Mouse (Mus musculus) brown adipose tissue, adult 24 weeks (tissue): ENCODE data around the gene Gm11639. TPM values are rescaled to one million over a fixed set of nuclear protein-coding genes. Genes with fewer than 3 reads are reported as not detected.
"Not testable (repeated sequence)": the region's sequence is repeated elsewhere in the genome, so short reads cannot be mapped to it uniquely, and the experiment has no call there.

Experiments
- H3K27ac ChIP-seq: fragments of 200-500 bp; replicated peaks from 2 replicates; pipeline ENCODE4 v1.5.1; 2012; ENCODE audit warnings: low read depth, mild to moderate bottlenecking, low read length
- H3K4me1 ChIP-seq: fragments of 200-500 bp; 2 replicates; pipeline ENCODE4 v1.6.1; 2012; ENCODE audit warnings: low read length, mixed read lengths; ENCODE audit not compliant: control insufficient read depth, insufficient read depth, insufficient read length
- H3K4me3 ChIP-seq: fragments of 200-500 bp; 2 replicates; pipeline ENCODE4 v1.5.1; 2012; ENCODE audit warnings: low read depth, mild to moderate bottlenecking, low read length, moderate library complexity; ENCODE audit not compliant: insufficient read depth
- polyA plus RNA-seq: library from polyadenylated mRNA; stranded (reverse); fragments of >200 nt; gene quantifications from 2 replicates; pipeline ENCODE4 v1.2.4, GENCODE M21; 2012; ENCODE audit not compliant: missing spikeins, insufficient read depth, insufficient read length

Gm11639 gene
- polyA plus RNA-seq, 1 experiment = not detected

DNA sequence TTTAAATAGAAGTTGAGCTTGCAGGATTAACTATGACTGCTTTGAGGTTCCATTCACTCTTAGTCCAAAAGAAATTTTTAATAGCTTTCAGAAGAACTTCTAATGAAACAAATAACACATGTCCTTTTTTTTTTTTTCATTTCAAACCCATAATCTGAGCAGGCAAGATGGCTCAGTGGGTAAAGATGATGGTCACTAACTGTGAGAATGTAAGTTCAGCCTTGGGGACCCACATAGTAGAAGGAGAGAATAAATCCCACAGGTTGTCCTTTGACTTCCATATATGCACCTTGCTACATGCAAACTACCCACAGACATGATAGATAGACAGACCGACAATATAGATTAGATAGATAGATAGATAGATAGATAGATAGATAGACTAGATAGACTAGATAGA, 282.4 kb downstream of the Gm11639 start:
- H3K27ac ChIP-seq = no peak overlapping the region
- H3K4me1 ChIP-seq = no peaks in the 10 kb centered on the region
- no peak overlapping the region for H3K4me3 ChIP-seq

DNA sequence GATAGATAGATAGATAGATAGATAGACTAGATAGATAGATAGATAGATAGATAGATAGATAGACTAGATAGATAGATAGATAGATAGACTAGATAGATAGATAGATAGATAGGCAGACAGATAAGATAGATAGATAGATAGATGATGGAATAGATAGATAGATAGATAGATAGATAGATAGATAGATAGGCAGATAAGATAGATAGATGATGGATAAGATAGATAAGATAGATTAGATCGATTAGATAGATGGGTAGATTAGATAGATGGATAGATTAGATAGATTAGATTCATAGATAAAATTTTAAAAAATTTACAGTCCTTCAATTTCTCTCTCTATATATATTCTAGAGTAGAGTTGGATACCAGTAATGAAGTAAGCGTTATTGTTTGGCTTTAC, 282.9 kb downstream of the Gm11639 start:
- H3K4me3 ChIP-seq = no peak overlapping the region
- H3K27ac ChIP-seq = no peak overlapping the region
- no peaks in the 10 kb centered on the region for H3K4me1 ChIP-seq

DNA sequence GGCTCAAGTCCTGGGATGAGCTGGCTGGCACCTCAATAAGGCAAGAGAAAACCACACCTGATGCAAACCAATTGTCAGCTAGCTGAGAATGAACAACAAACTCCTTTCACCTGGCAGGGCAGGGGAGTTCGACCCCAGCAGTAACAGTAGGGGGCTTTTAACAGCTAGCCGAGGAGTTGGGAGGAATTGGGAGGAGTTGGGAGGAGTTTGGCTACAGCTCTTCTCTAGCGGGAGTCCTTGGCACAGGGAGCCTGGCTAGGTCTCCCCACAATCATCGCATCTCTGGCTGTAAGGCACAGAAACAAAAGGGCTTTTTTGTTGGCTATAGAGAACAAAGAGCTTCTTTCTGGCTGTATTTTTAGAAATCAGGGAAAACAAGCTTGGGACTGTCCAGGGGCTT, 285.8 kb downstream of the Gm11639 start:
- no peak overlapping the region for H3K4me3 ChIP-seq
- H3K4me1 ChIP-seq = no peaks in the 10 kb centered on the region
- H3K27ac ChIP-seq = no peak overlapping the region

DNA sequence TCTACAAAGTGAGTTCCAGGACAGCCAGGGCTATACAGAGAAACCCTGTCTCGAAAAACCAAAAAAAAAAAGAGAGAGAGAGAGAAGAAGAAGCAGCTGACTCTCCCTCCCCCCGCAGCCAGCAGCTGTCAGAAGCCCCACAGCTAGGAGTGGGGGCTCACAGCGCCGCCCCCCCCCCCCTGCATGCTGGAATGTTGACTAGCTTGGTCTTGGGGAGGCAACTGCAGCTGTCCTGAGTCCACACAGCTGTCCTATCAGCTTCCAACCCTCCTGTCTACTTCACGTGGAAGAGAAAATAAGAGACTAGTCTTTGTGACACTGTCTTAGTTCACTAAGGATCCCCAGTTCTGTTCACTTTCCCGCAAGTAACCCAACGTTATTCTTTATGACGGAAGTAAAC, 287.0 kb downstream of the Gm11639 start:
- no peak overlapping the region for H3K27ac ChIP-seq
- no peaks in the 10 kb centered on the region for H3K4me1 ChIP-seq
- no peak overlapping the region for H3K4me3 ChIP-seq

DNA sequence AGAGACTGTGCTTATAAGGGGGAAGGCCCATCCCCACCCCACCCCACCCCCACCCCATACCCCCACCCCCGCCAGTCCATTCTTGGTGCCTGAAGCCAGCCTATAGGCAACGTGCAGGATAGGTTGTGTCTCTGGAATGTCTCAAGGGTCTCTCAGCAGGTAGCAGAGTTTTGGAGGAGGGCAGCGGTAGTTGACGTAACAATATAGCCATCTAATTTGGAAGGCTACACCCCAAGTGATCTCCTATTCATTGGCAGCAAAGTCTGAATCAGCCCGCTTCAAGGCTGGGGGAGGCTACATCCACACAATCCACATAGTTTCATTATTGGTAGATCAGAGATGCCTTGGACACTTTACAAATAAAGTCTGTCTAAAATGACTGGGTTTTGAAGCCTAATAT, 292.5 kb downstream of the Gm11639 start:
- no peak overlapping the region for H3K4me3 ChIP-seq
- H3K4me1 ChIP-seq = no peaks in the 10 kb centered on the region
- H3K27ac ChIP-seq = no peak overlapping the region

DNA sequence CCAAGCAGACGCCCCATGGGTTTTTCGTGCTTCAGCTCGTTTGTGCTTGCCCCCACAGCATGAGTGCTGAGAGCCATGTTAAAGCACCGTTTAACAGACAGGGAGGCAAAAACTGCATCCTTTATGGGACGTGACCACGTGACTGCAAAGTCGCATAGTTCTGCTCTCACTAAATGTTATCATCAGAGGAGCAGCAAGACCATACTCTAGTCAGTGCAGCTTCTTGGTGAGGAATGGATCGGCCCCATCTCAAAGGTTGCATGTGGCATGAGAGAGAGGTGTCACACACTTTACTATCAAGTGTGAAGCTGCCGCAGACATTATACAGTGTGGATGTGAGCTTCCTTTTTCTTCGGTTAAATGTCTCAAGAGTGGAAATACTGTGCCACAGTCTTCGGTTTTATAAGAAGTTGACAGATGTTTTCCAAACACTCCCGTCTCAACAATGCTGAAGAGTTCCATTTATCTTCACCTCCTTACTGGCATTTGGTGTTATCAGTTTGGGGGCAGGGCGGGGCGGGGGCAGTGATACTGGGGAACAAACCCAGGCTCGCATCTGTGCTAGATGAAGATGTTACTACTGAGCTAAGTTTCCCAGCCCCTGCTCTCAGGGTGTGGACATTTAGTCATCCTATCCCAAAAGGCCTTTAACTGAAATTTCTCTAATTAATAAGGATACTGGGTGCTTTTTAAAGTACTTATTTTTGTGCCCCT, 296.0 kb downstream of the Gm11639 start:
- no peak overlapping the region for H3K4me3 ChIP-seq
- H3K27ac ChIP-seq = no peak overlapping the region
- H3K4me1 ChIP-seq = no peaks in the 10 kb centered on the region

DNA sequence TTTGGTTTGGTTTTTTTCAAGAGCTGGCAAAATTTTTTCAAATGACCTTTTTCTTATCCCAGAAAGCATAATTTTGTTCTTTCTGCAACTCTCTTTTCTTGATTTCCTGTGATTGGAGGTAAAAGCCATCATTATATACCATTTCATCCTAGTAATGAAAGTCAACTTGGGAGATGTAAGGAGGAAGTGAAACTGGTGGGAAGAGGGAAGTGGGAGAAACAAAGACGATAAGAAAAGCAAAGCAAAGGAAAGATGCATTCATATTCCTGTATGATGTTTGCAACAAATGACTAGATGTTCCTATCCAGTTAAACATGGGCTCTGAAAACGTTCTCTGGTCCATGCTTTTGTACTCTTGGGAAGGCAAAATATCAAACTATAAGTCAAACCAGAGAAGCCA, 323.7 kb downstream of the Gm11639 start:
- Histone ChIP-seq H3K4me3 (no peak overlapping the region), H3K4me1 (no peaks in the 10 kb centered on the region), H3K27ac (no peak overlapping the region)

DNA sequence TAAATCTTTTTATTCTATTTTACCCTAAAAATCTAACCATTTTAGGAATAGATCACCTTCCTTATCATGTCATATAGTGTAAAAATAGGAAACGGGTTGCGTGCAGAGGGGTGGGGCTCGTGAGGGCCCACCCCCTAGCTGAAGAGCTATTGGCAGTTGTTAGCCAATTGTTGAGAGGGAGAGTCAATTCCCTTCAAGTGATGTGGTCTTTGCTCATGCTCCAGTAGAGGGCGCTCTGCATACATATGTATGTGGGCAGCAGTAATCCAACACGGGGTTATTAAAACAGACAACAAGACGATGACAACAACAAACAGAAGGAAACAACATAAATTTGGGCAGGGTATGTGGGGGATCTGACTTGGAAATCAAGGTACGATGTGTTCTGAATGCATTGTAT, 335.6 kb downstream of the Gm11639 start:
- no peak overlapping the region for H3K4me3 ChIP-seq
- H3K27ac ChIP-seq = no peak overlapping the region

DNA sequence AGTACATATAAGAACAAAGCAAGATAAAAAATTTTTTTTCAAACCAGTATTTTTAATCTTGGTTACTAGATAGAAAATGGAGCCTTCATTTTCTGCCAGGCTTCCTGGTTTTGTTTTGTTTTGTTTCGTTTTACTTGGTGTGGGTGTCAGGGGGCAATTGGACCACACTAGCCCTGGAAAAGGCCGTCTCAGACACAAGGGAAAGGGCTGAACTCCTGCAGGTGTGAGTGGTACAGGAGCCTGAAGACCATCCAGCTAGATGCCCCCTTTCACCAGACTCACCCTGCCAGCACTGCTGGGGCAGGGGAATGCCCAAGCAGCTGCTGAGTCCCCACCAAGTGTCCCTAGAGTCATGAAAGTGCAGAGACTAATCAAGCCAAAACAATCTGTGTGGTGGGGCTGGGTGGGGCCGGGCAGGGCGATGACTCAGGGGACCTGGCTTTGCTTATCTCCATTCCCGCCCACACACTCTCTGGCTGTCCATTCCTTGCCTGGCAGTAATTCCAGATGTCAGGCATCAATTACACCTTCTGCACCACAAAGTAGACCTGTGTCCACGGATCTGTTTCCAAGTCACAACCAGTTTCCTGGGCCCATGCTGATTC, 343.3 kb downstream of the Gm11639 start:
- Histone ChIP-seq H3K27ac (no peak overlapping the region), H3K4me3 (no peak overlapping the region), H3K4me1 (no peaks in the 10 kb centered on the region)

More for the DNA sequence above, 335.6 kb downstream of the Gm11639 start:
- H3K4me1 ChIP-seq = no peaks in the 10 kb centered on the region

DNA sequence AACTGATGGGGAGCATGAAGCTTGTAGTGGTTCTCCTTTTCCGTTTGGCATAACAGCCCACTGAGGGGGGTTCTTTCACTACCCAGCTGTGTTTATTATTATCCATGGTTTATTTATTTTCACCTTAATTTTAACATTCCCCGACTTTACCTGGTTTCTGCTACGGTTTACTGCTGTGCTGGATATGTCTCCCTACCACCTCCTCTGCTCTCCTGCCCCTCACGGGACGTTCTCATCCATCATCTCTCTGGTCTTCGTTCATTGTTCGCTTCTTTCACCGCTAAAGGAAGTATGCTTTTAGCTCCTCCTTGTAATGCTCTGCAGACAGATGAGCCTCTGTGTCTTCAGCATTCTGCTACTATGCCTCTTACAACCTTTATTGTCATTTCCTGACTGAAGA, 344.0 kb downstream of the Gm11639 start:
- Histone ChIP-seq H3K4me1 (no peaks in the 10 kb centered on the region), H3K27ac (no peak overlapping the region), H3K4me3 (no peak overlapping the region)

DNA sequence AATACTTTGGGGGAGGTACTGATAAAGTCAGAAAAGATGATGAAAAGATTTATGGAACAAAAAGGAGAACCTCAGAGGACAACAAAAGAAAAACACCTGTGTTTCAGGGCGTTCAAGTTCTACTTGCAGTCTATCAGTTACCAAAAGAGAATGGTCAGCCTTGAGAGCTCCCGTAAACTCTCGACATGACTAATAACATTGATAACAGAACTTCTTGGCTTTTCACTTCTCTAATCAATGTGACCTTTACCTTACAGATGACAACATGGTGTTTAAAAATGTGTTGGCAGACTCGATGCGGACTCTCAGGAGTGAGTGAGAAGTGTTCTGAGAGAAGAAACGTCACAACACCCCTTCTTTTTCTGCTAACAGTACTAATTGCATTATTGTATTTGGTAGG, 344.7 kb downstream of the Gm11639 start:
- no peak overlapping the region for H3K27ac ChIP-seq
- H3K4me3 ChIP-seq = no peak overlapping the region
- no peaks in the 10 kb centered on the region for H3K4me1 ChIP-seq

DNA sequence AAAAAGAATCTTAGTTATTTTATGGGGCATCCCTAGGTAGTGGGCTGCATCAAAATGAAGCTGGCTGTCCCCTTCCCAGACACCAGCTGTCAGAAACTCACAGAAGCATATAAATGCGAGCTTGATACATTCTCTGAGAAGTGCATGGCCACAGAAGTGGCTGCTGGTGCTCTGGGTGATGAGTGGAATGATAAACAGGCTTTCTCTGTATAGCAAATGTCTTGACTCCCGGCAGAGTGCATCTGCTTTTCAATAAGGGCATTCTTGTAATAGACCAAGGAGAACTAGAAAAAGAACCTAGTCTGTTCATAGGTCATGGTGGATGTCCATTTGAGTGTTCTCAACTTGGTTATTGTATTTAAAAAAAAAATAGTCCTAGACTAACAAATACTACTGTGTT, 345.6 kb downstream of the Gm11639 start:
- H3K4me1 ChIP-seq = no peaks in the 10 kb centered on the region
- H3K4me3 ChIP-seq = no peak overlapping the region
- no peak overlapping the region for H3K27ac ChIP-seq

DNA sequence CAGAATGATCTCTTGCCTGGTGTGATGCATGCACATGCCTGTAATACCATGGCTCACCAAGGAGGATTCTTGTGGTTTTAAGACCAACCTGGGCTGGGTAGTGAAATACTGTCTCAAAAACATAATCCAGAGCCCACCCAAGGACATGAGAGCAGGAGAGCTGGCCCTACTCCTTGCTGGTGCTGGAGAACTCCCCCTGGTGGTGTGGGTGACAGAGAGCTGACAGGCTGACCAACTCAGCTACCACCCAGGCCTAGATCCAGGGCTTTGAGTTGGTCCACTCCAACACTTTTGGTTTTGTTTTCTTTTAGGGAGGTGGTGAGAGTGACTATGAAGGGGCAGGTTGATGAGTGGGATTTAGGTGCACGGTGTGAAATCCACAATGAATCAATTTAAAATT, 349.6 kb downstream of the Gm11639 start:
- H3K27ac ChIP-seq = no peak overlapping the region
- H3K4me1 ChIP-seq = no peaks in the 10 kb centered on the region
- H3K4me3 ChIP-seq = no peak overlapping the region

DNA sequence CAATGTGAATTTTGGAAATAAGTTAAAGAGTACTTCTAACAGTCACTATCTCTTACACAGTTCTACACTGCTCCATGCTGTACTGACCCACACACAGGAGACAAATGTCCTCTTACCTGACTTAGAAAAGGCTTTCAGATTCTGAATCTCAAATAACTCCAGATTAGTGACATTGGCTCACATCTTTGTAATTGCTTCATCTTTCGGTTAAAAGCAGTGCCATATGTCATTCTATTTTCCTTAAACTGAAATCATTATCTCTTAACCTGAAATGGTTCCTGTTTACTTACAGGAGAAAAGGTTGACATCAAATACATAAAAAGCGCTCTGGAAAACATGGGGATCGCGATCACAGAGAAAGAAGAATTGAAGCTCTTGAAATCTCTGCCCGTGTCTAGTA, 377.8 kb downstream of the Gm11639 start, which contains the start of gene Efcab3:
TSS of gene Efcab3 (plus strand) at position 301 of the 400 bp plus-strand sequence.
- H3K4me3 ChIP-seq = no peak within 1 kb of the TSS
- no peak within 1 kb of the TSS for H3K27ac ChIP-seq
- no peaks in the 10 kb centered on the region for H3K4me1 ChIP-seq

DNA sequence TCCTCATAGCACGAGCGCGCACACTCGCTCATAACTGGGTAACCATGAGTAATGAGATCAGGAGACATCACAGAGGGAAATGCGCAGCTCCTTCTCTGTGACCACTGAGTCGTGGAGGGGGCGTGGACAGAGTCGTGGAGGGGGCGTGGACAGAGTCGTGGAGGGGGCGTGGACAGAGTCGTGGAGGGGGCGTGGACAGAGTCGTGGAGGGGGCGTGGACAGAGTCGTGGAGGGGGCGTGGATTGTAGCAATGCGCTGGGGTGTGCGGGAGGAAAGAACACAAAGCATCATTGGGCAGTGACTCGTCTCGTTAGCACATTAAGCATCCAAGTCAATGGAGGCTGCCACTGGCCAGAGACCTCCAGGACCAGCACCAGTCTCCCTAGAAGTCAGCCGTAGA, 426.9 kb downstream of the Gm11639 start:
- not testable (repeated sequence) for H3K4me1 ChIP-seq, H3K4me3 ChIP-seq, H3K27ac ChIP-seq

DNA sequence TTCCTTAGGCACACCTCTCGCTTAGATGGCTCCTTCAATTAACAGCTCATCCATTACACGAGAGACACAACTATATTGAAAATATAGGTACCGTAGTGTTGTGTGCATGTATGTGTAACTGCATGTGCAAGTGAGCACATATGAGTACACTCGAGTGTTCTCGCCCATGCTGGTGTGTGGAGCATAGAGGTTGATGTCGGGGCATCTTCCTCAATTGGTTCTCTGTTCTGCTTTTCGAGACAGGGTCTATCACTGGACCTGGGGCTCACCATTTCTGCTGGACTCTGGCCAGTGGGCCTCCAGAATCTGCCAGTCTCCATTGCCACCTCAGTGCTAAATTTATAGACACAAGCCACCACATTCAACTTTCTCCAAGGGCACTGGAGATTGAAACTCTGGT, 432.3 kb downstream of the Gm11639 start:
- Histone ChIP-seq H3K4me1 (no peaks in the 10 kb centered on the region), H3K4me3 (no peak overlapping the region), H3K27ac (no peak overlapping the region)
